Mouse (Mus musculus): ENCODE data around the gene Ufc1.
A peak's percentile ranks its signal among the peaks of the same experiment; 100 is the strongest.

DNA sequence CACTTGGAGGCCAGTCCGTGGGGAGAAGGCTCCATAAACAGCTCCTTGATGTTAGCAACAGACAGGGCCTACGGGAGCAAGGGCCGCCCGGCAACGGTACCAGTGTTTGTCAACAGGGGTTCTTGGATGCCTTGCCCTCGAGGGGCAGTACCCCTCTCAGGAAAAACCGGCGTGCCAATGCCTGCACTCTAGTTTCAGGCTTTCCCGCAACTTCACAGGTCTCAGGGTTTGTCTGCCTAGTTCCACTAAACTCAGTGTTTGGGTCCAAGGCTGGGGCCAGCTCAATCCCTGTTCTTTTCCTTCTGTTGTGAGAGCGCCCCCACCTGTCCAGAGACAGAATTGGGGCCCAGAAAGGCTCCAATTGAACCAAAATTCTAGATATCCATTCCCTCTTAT lies 13.3 kb downstream of the Ufc1 start:
- no peak for TF ChIP-seq PAX5 (IDR thresholded peaks at IDR 0.05; ENCODE audit: low read length)
- TF ChIP-seq CHD1 (IDR thresholded peaks at IDR 0.05; ENCODE audit: low read depth, low read length): no peak
- TF ChIP-seq EP300 (IDR thresholded peaks at IDR 0.05; ENCODE audit: low read length): no peak
- TF ChIP-seq CTCF (conservative IDR thresholded peaks at IDR 0.05 in 1 of 2, IDR thresholded peaks at IDR 0.05 in 1 of 2; ENCODE audit: low read depth in 2 of 2, low read length in 2 of 2): peak; percentile 65 to 77
- no peak for TF ChIP-seq MAX (IDR thresholded peaks at IDR 0.05; ENCODE audit: low read length)
- TF ChIP-seq RCOR1 (conservative IDR thresholded peaks at IDR 0.05; ENCODE audit: low read depth, low read length): no peak
- 0 out of 2 replicates have a peak, but pooled peaks have one; percentile 13 for TF ChIP-seq NRF1 (IDR thresholded peaks at IDR 0.05; ENCODE audit: low read depth, low read length)
- TF ChIP-seq MEF2A (IDR thresholded peaks at IDR 0.05; ENCODE audit: borderline replicate concordance, low read depth, low read length): no peak
- no peak for TF ChIP-seq ZC3H11A (IDR thresholded peaks at IDR 0.05; ENCODE audit: low read depth, low read length)
- no peak for TF ChIP-seq NELFE (IDR thresholded peaks at IDR 0.05; ENCODE audit: low read depth, low read length)
- TF ChIP-seq KAT2A (IDR thresholded peaks at IDR 0.05; ENCODE audit: insufficient replicate concordance, low read length): no peak
